Mouse (Mus musculus): ENCODE data around the gene Ap3s2. TPM values are rescaled to one million over a fixed set of nuclear protein-coding genes. Genes with fewer than 3 reads are reported as not detected.

Gene Ap3s2
- polyA plus RNA-seq, 1 experiment from 2014 or later, result 33.9 TPM

GRCm38 (mm10) chr7:79860811-79861210 is 59.6 kb downstream of the Ap3s2 start, which contains the start of gene Anpep:
Anpep (minus strand) TSS chr7:79861059.
- Histone ChIP-seq H3K9ac (ENCODE audit: low read depth, low read length) (no peak within 1 kb of the TSS), H3K27me3 (ENCODE audit: control insufficient read depth, insufficient read depth, low read length) (no peaks in the 10 kb centered on the region), H3K4me3 (ENCODE audit: low read length) (no peak within 1 kb of the TSS), H3K9me3 (ENCODE audit: control insufficient read depth, low read length) (no peaks in the 10 kb centered on the region), H3K36me3 (ENCODE audit: control insufficient read depth, insufficient read depth, low read length) (no peaks in the 10 kb centered on the region), H3K4me2 (replicated peaks; ENCODE audit: low read depth, low read length) (no peak within 1 kb of the TSS), H3K4me1 (ENCODE audit: control insufficient read depth, insufficient read depth, low read length) (peaks cover 10% of the 10 kb centered on the region), H3K27ac (ENCODE audit: low read depth, low read length) (no peak within 1 kb of the TSS)
- ATAC-seq (ENCODE audit: low FRiP score, low TSS enrichment), result no peak
- 73% methylated on average over 9 of the region's 9 CpGs for WGBS

GRCm38 (mm10) chr7:79858956-79859630 is 61.4 kb downstream of the Ap3s2 start:
- Histone ChIP-seq H3K27me3 (ENCODE audit: control insufficient read depth, insufficient read depth, low read length) (no peaks in the 10 kb centered on the region), H3K27ac (ENCODE audit: low read depth, low read length) (no peak overlapping the region), H3K4me2 (replicated peaks; ENCODE audit: low read depth, low read length) (no peak overlapping the region), H3K4me1 (ENCODE audit: control insufficient read depth, insufficient read depth, low read length) (peaks cover 10% of the 10 kb centered on the region), H3K9ac (ENCODE audit: low read depth, low read length) (no peak overlapping the region), H3K9me3 (ENCODE audit: control insufficient read depth, low read length) (no peaks in the 10 kb centered on the region), H3K4me3 (ENCODE audit: low read length) (no peak overlapping the region), H3K36me3 (ENCODE audit: control insufficient read depth, insufficient read depth, low read length) (no peaks in the 10 kb centered on the region)
- ATAC-seq (ENCODE audit: low FRiP score, low TSS enrichment), result no peak
- 41% methylated on average over 9 of the region's 9 CpGs for WGBS

- H3K4me1 ChIP-seq (ENCODE audit: control insufficient read depth, insufficient read depth, low read length), result peaks cover 10% of the 10 kb centered on the region
- no peak for ATAC-seq (ENCODE audit: low FRiP score, low TSS enrichment)
- WGBS, result 57% methylated on average over 11 of the region's 11 CpGs
- no peaks in the 10 kb centered on the region for H3K27me3 ChIP-seq (ENCODE audit: control insufficient read depth, insufficient read depth, low read length)
- H3K36me3 ChIP-seq (ENCODE audit: control insufficient read depth, insufficient read depth, low read length), result no peaks in the 10 kb centered on the region
- no peak overlapping the region for H3K9ac ChIP-seq (ENCODE audit: low read depth, low read length)
- H3K9me3 ChIP-seq (ENCODE audit: control insufficient read depth, low read length), result no peaks in the 10 kb centered on the region
- no peak overlapping the region for H3K4me2 ChIP-seq (replicated peaks; ENCODE audit: low read depth, low read length)
- H3K4me3 ChIP-seq (ENCODE audit: low read length), result no peak overlapping the region
- H3K27ac ChIP-seq (ENCODE audit: low read depth, low read length), result no peak overlapping the region
Measured at GRCm38 (mm10) chr7:79858202-79858934, 62.1 kb downstream of the Ap3s2 start.

DNA sequence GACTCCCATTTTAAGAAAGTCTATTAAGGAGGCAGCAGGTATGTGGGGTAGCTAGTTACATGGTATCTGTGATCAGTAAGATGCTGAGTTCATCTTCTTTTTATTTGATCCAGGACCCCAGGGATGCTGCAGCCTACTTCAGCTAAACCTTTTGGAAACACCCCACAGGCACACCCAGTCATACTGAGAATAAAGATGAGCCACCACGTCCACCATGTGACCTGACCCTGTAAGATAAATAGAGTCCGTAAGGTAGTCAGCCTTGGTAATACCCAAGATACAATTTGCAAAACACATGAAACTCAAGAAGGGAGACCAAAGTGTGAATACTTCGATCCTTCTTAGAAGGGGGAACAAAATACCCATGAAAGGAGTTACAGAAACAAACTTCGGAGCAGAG is 64.1 kb downstream of the Ap3s2 start:
- whole genome bisulfite sequencing, result 72% methylated on average over 4 of the region's 4 CpGs
- no peak overlapping the region for H3K4me3 ChIP-seq (ENCODE audit: low read length)
- no peak overlapping the region for H3K27ac ChIP-seq (ENCODE audit: low read depth, low read length)
- H3K4me1 ChIP-seq (ENCODE audit: control insufficient read depth, insufficient read depth, low read length), result peaks cover 10% of the 10 kb centered on the region
- H3K4me2 ChIP-seq (replicated peaks; ENCODE audit: low read depth, low read length), result no peak overlapping the region
- no peaks in the 10 kb centered on the region for H3K27me3 ChIP-seq (ENCODE audit: control insufficient read depth, insufficient read depth, low read length)
- no peaks in the 10 kb centered on the region for H3K36me3 ChIP-seq (ENCODE audit: control insufficient read depth, insufficient read depth, low read length)
- no peak overlapping the region for H3K9ac ChIP-seq (ENCODE audit: low read depth, low read length)
- ATAC-seq (ENCODE audit: low FRiP score, low TSS enrichment), result no peak
- no peaks in the 10 kb centered on the region for H3K9me3 ChIP-seq (ENCODE audit: control insufficient read depth, low read length)

DNA sequence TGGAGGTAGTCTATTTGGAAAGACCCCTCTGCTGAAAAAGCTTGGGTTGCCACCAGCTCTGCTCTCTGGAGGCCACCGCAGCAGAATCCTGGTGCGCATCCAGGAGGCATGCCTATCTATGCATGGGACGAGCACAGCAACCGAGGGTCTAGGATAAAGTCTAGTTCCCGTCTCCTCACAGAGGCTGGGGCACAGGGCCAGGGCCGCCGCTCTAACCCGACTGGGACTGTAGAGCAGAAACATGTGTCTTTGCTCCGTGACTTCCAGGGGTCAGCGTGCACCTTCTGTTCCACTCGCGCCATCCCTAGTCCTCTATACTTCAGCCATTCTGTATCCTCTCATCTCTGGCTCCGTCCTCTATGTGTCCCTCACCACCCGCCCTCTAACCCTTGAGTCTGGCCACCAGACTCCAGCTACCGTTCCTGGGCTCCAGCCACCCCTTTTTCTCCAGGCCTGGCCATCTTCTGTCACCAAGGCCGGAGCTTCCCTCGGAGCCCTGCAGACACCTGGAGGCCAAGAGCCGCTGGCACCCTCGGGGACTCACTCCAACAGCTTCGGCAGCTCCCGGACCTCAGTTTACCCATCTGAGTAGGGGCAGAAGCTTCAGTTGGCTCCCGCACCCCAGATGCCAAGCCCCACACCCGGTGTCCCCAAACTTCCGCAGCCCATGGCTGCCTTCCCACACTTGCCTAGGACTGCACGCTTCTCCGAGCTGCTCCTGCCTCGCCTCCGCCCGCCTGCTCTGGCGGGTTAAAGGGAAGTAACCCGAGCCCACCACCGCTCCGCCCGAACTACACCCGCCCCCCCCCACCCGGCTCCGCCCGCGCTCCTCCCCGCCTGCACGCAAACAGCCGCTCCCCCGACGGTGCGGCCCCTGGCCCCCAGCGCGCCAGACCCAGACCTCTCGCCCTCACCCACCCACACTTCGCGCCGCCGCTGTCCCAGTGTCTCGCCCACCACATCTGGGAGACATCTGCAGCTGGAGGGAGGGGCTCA is 72.7 kb downstream of the Ap3s2 start:
- WGBS, result 7% methylated on average over 52 of the region's 53 CpGs
- Histone ChIP-seq H3K9ac (ENCODE audit: low read depth, low read length) (peak overlapping the region; percentile 63), H3K9me3 (ENCODE audit: control insufficient read depth, low read length) (no peaks in the 10 kb centered on the region), H3K4me2 (replicated peaks; ENCODE audit: low read depth, low read length) (peak overlapping the region; percentile 83), H3K4me1 (ENCODE audit: control insufficient read depth, insufficient read depth, low read length) (0 out of 2 replicates have a peak, but pooled peaks cover 3% of the 10 kb centered on the region), H3K36me3 (ENCODE audit: control insufficient read depth, insufficient read depth, low read length) (no peaks in the 10 kb centered on the region), H3K27ac (ENCODE audit: low read depth, low read length) (no peak overlapping the region), H3K4me3 (ENCODE audit: low read length) (peak overlapping the region; percentile 47), H3K27me3 (ENCODE audit: control insufficient read depth, insufficient read depth, low read length) (no peaks in the 10 kb centered on the region)
- peak; percentile 86 for ATAC-seq (ENCODE audit: low FRiP score, low TSS enrichment)

- peak overlapping the region; percentile 83; the same call in 1 of the 2 replicates for H3K4me2 ChIP-seq (replicated peaks; ENCODE audit: low read depth, low read length)
Measured at GRCm38 (mm10) chr7:79846342-79846741, 74.1 kb downstream of the Ap3s2 start.

GRCm38 (mm10) chr7:79844090-79844802 is 76.2 kb downstream of the Ap3s2 start:
- H3K4me2 ChIP-seq (replicated peaks; ENCODE audit: low read depth, low read length), result no peak overlapping the region
- no peaks in the 10 kb centered on the region for H3K9me3 ChIP-seq (ENCODE audit: control insufficient read depth, low read length)
- H3K4me1 ChIP-seq (ENCODE audit: control insufficient read depth, insufficient read depth, low read length), result peaks cover 7% of the 10 kb centered on the region; the same call in 1 of the 2 replicates
- 86% methylated on average over 8 of the region's 8 CpGs for WGBS
- H3K27ac ChIP-seq (ENCODE audit: low read depth, low read length), result no peak overlapping the region
- H3K9ac ChIP-seq (ENCODE audit: low read depth, low read length), result no peak overlapping the region
- no peaks in the 10 kb centered on the region for H3K36me3 ChIP-seq (ENCODE audit: control insufficient read depth, insufficient read depth, low read length)
- H3K27me3 ChIP-seq (ENCODE audit: control insufficient read depth, insufficient read depth, low read length), result no peaks in the 10 kb centered on the region
- H3K4me3 ChIP-seq (ENCODE audit: low read length), result no peak overlapping the region
- ATAC-seq (ENCODE audit: low FRiP score, low TSS enrichment), result no peak

More at GRCm38 (mm10) chr7:79846342-79846741, 74.1 kb downstream of the Ap3s2 start:
- ATAC-seq (ENCODE audit: low FRiP score, low TSS enrichment), result no peak
- no peak overlapping the region for H3K27ac ChIP-seq (ENCODE audit: low read depth, low read length)
- WGBS, result 88% methylated on average over 2 of the region's 2 CpGs
- H3K4me1 ChIP-seq (ENCODE audit: control insufficient read depth, insufficient read depth, low read length), result peaks cover 7% of the 10 kb centered on the region; the same call in 1 of the 2 replicates
- H3K36me3 ChIP-seq (ENCODE audit: control insufficient read depth, insufficient read depth, low read length), result no peaks in the 10 kb centered on the region
- no peak overlapping the region for H3K4me3 ChIP-seq (ENCODE audit: low read length)
- no peaks in the 10 kb centered on the region for H3K27me3 ChIP-seq (ENCODE audit: control insufficient read depth, insufficient read depth, low read length)
- H3K9me3 ChIP-seq (ENCODE audit: control insufficient read depth, low read length), result no peaks in the 10 kb centered on the region
- H3K9ac ChIP-seq (ENCODE audit: low read depth, low read length), result no peak overlapping the region

GRCm38 (mm10) chr7:79842163-79842562 is 78.3 kb downstream of the Ap3s2 start:
- H3K9ac ChIP-seq (ENCODE audit: low read depth, low read length), result no peak overlapping the region
- ATAC-seq (ENCODE audit: low FRiP score, low TSS enrichment), result peak; percentile 62
- H3K9me3 ChIP-seq (ENCODE audit: control insufficient read depth, low read length), result no peaks in the 10 kb centered on the region
- no peaks in the 10 kb centered on the region for H3K27me3 ChIP-seq (ENCODE audit: control insufficient read depth, insufficient read depth, low read length)
- H3K4me3 ChIP-seq (ENCODE audit: low read length), result no peak overlapping the region
- H3K27ac ChIP-seq (ENCODE audit: low read depth, low read length), result peak overlapping the region; percentile 12; the same call in 1 of the 2 replicates
- 50% methylated on average over 7 of the region's 7 CpGs for WGBS
- H3K36me3 ChIP-seq (ENCODE audit: control insufficient read depth, insufficient read depth, low read length), result no peaks in the 10 kb centered on the region
- peaks cover 3% of the 10 kb centered on the region; the same call in 1 of the 2 replicates for H3K4me1 ChIP-seq (ENCODE audit: control insufficient read depth, insufficient read depth, low read length)
- 0 out of 2 replicates have a peak overlapping the region, but pooled peaks have one; percentile 8 for H3K4me2 ChIP-seq (replicated peaks; ENCODE audit: low read depth, low read length)
